Mouse (Mus musculus): ENCODE measurements around the gene Nr1i3. TPM values are rescaled to one million over a fixed set of nuclear protein-coding genes. Genes with fewer than 3 reads are reported as not detected.

The Nr1i3 gene
- polyA plus RNA-seq, 1 experiment: 0.23 TPM

DNA sequence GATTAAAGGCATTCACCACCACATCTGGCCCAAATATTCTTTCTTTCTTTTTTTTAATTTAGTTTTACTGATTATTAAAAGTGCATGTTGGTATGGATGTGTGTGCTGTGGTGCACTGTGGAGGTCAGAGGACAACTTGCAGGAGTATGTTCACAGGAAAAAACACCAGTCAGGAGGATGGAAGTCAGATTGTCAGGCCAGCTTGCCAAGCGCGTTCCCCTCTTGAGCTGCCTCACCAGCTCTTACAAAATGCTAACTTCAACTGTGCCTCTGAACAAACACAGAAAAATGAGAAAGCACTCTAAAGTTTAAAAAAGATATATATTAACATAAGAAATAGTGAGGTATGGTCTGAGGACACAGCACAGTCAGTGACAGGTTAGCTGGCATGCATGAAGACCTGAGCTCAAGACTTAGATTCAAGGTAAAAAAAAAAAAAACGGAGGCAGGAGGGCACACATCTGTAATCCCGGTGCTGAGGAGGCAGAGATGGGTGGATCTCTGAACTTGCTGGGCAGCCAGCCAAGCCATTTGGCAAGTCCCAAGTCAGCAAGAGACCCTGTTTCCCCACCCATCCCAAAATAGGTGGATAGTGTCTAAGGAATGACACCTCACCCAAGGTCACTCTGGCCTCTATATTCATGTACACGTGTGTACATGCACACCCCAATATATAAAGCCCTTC is 34.1 kb upstream of the Nr1i3 start:
- Histone ChIP-seq H3K27me3 (ENCODE audit: control insufficient read depth, insufficient read depth, low read length) (no peaks in the 10 kb centered on the region), H3K4me1 (ENCODE audit: control insufficient read depth, insufficient read depth, low read length) (no peaks in the 10 kb centered on the region), H3K4me3 (replicated peaks; ENCODE audit: insufficient read depth, low read depth, low read length) (no peak overlapping the region), H3K27ac (ENCODE audit: insufficient read depth, low read length) (no peak overlapping the region)
- no peak for DNase-seq
- TF ChIP-seq CTCF (IDR thresholded peaks at IDR 0.05; ENCODE audit: borderline replicate concordance, insufficient read depth, low read depth, low read length): no peak
- 61% methylated on average over 5 of the region's 5 CpGs for WGBS

GRCm38 (mm10) chr1:171183025-171183424 is 30.7 kb upstream of the Nr1i3 start:
- Histone ChIP-seq H3K27me3 (ENCODE audit: control insufficient read depth, insufficient read depth, low read length) (no peaks in the 10 kb centered on the region), H3K27ac (ENCODE audit: insufficient read depth, low read length) (no peak overlapping the region), H3K4me3 (replicated peaks; ENCODE audit: insufficient read depth, low read depth, low read length) (no peak overlapping the region), H3K4me1 (ENCODE audit: control insufficient read depth, insufficient read depth, low read length) (no peaks in the 10 kb centered on the region)
- 77% methylated on average over 3 of the region's 3 CpGs for WGBS
- DNase-seq: no peak
- no peak for TF ChIP-seq POLR2A (IDR thresholded peaks at IDR 0.05; ENCODE audit: borderline replicate concordance, insufficient read depth, low read length)
- no peak for TF ChIP-seq CTCF (IDR thresholded peaks at IDR 0.05; ENCODE audit: borderline replicate concordance, insufficient read depth, low read depth, low read length)

DNA sequence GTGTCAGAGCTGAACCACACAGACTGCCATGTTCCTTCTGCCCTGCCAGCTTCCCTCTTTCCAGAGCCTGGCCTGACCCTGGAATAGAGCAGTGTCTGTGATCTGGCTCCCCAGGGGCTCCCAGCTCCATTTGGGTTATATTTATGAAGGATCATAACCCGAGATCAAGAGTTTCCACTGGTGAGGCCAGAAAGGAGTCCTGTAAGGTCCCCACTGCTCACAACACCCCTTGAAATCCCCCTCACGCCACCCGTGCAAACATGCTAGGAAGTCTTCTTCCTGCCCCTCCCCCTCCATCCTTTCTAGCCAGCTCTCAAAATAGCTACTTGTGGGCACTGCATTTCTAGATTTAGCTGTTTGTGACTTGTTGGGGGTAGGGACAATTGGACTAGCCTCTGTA is 30.1 kb upstream of the Nr1i3 start:
- H3K27ac ChIP-seq (ENCODE audit: insufficient read depth, low read length): no peak overlapping the region
- H3K4me1 ChIP-seq (ENCODE audit: control insufficient read depth, insufficient read depth, low read length): no peaks in the 10 kb centered on the region
- no peak for DNase-seq
- no peaks in the 10 kb centered on the region for H3K27me3 ChIP-seq (ENCODE audit: control insufficient read depth, insufficient read depth, low read length)
- no peak overlapping the region for H3K4me3 ChIP-seq (replicated peaks; ENCODE audit: insufficient read depth, low read depth, low read length)
- WGBS: 62% methylated on average over 3 of the region's 3 CpGs
- TF ChIP-seq POLR2A (IDR thresholded peaks at IDR 0.05; ENCODE audit: borderline replicate concordance, insufficient read depth, low read length) (no peak), CTCF (IDR thresholded peaks at IDR 0.05; ENCODE audit: borderline replicate concordance, insufficient read depth, low read depth, low read length) (no peak)

GRCm38 (mm10) chr1:171184314-171184713 is 29.5 kb upstream of the Nr1i3 start:
- no peak for DNase-seq
- 81% methylated on average over 7 of the region's 7 CpGs for WGBS
- H3K27ac ChIP-seq (ENCODE audit: insufficient read depth, low read length): no peak overlapping the region

DNA sequence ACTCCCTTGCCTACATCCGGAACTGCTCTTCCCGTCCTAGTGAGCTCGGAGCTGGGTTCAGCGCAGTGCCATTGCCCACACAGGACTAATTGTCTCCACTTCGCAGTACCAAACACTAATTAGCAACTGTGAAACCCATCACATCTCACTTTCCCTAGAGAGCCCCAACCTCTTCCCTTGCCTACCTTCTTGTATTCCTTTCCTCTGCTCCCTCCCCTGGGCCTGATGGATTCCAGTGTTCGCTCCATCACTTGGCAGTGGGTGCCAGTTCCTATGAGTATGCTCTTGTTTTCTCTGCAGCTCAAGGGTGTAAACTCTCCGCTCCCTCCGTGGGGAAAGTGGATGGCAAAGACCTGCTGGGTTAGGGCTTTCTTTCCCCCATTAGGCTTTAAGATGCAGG is 28.1 kb upstream of the Nr1i3 start:
- Histone ChIP-seq H3K27ac (ENCODE audit: insufficient read depth, low read length) (no peak overlapping the region), H3K4me3 (replicated peaks; ENCODE audit: insufficient read depth, low read depth, low read length) (no peak overlapping the region), H3K27me3 (ENCODE audit: control insufficient read depth, insufficient read depth, low read length) (no peaks in the 10 kb centered on the region; the same call in 1 of the 2 replicates), H3K4me1 (ENCODE audit: control insufficient read depth, insufficient read depth, low read length) (no peaks in the 10 kb centered on the region; the same call in 1 of the 2 replicates)
- no peak for DNase-seq
- 70% methylated on average over 8 of the region's 8 CpGs for WGBS
- no peak for TF ChIP-seq CTCF (IDR thresholded peaks at IDR 0.05; ENCODE audit: borderline replicate concordance, insufficient read depth, low read depth, low read length)
- no peak for TF ChIP-seq POLR2A (IDR thresholded peaks at IDR 0.05; ENCODE audit: borderline replicate concordance, insufficient read depth, low read length)

More at GRCm38 (mm10) chr1:171184314-171184713, 29.5 kb upstream of the Nr1i3 start:
- H3K4me1 ChIP-seq (ENCODE audit: control insufficient read depth, insufficient read depth, low read length): no peaks in the 10 kb centered on the region
- no peak overlapping the region for H3K4me3 ChIP-seq (replicated peaks; ENCODE audit: insufficient read depth, low read depth, low read length)
- no peaks in the 10 kb centered on the region; the same call in 1 of the 2 replicates for H3K27me3 ChIP-seq (ENCODE audit: control insufficient read depth, insufficient read depth, low read length)
- TF ChIP-seq CTCF (IDR thresholded peaks at IDR 0.05; ENCODE audit: borderline replicate concordance, insufficient read depth, low read depth, low read length) (no peak), POLR2A (IDR thresholded peaks at IDR 0.05; ENCODE audit: borderline replicate concordance, insufficient read depth, low read length) (no peak)

- no peak for DNase-seq
- TF ChIP-seq POLR2A (IDR thresholded peaks at IDR 0.05; ENCODE audit: borderline replicate concordance, insufficient read depth, low read length) (no peak), CTCF (IDR thresholded peaks at IDR 0.05; ENCODE audit: borderline replicate concordance, insufficient read depth, low read depth, low read length) (no peak)
- 29% methylated on average over 13 of the region's 13 CpGs for WGBS
These were observed 25.7 kb upstream of the Nr1i3 start for GRCm38 (mm10) chr1:171187851-171188700.

GRCm38 (mm10) chr1:171189046-171189445 is 24.7 kb upstream of the Nr1i3 start:
- no peak for DNase-seq
- H3K27me3 ChIP-seq (ENCODE audit: control insufficient read depth, insufficient read depth, low read length): no peaks in the 10 kb centered on the region; the same call in 1 of the 2 replicates
- no peak for TF ChIP-seq CTCF (IDR thresholded peaks at IDR 0.05; ENCODE audit: borderline replicate concordance, insufficient read depth, low read depth, low read length)
- TF ChIP-seq POLR2A (IDR thresholded peaks at IDR 0.05; ENCODE audit: borderline replicate concordance, insufficient read depth, low read length): no peak
- no peak overlapping the region for H3K27ac ChIP-seq (ENCODE audit: insufficient read depth, low read length)
- 19% methylated on average over 8 of the region's 8 CpGs for WGBS
- H3K4me1 ChIP-seq (ENCODE audit: control insufficient read depth, insufficient read depth, low read length): no peaks in the 10 kb centered on the region; the same call in 1 of the 2 replicates
- H3K4me3 ChIP-seq (replicated peaks; ENCODE audit: insufficient read depth, low read depth, low read length): no peak overlapping the region

More at GRCm38 (mm10) chr1:171187851-171188700, 25.7 kb upstream of the Nr1i3 start:
- H3K27ac ChIP-seq (ENCODE audit: insufficient read depth, low read length): no peak overlapping the region
- H3K27me3 ChIP-seq (ENCODE audit: control insufficient read depth, insufficient read depth, low read length): no peaks in the 10 kb centered on the region; the same call in 1 of the 2 replicates
- no peaks in the 10 kb centered on the region; the same call in 1 of the 2 replicates for H3K4me1 ChIP-seq (ENCODE audit: control insufficient read depth, insufficient read depth, low read length)
- H3K4me3 ChIP-seq (replicated peaks; ENCODE audit: insufficient read depth, low read depth, low read length): no peak overlapping the region

Data from cerebellum, adult 2 months (tissue).